In the genomic region with DNA sequence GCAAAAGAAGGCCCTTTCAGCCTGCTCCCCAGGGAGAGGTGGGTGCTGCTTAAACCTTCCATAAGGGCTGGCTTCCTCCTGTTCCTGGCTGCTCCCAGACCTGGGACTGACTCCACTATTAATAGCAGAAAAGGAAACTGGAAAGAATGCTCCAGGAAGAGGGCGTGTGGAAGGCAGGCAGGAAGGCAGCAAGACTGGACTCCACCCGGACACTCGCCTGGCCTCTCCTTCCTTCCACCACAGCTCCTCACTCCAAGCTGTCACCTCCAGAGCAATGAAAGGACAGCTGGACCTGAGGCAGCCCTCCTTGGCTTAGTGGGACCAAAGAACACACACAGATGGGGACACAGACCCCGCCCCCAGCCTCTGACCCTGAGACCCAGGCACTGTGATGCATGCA, we compare ENCODE assay signal across 9 mouse cellular contexts. TPM values are rescaled to one million over a fixed set of nuclear protein-coding genes. Genes with fewer than 3 reads are reported as not detected.
A peak's percentile ranks its signal among the peaks of the same experiment; 100 is the strongest.
DNase-seq lines count a peak whose midpoint lies in the region; ATAC-seq lines count a peak whose summit lies in the region.
"Had no signal": no experiment of that assay in that cellular context is flagged by ENCODE, and none has a peak within 500 bp of the region (broad histone marks: within the 10 kb centered on the region; RNA-seq: fewer than 3 reads in every experiment).

No protein-coding gene starts in this region.

- no peaks in the 10 kb centered on the region for H3K36me3 ChIP-seq in liver, embryonic 16.5 days (ENCODE audit: control insufficient read depth, insufficient read depth)
- no peaks in the 10 kb centered on the region for H3K36me3 ChIP-seq in heart, embryonic 13.5 days
- no peaks in the 10 kb centered on the region for H3K36me3 ChIP-seq in kidney, embryonic 15.5 days
- H3K36me3 ChIP-seq: midbrain, embryonic 12.5 days had no signal

- H3K9me3 ChIP-seq in liver, embryonic 16.5 days (replicated peaks; ENCODE audit: control insufficient read depth, low read length) = no peaks in the 10 kb centered on the region
- no peaks in the 10 kb centered on the region for H3K9me3 ChIP-seq in heart, embryonic 13.5 days
- H3K9me3 ChIP-seq in kidney, embryonic 15.5 days (replicated peaks) = no peaks in the 10 kb centered on the region
- H3K9me3 ChIP-seq: midbrain, embryonic 12.5 days had no signal

- no peaks in the 10 kb centered on the region for H3K27me3 ChIP-seq in liver, embryonic 16.5 days (ENCODE audit: control insufficient read depth, insufficient read depth, low read depth, low read length)
- no peaks in the 10 kb centered on the region for H3K27me3 ChIP-seq in heart, embryonic 13.5 days (replicated peaks)
- H3K27me3 ChIP-seq in kidney, embryonic 15.5 days = no peaks in the 10 kb centered on the region
- H3K27me3 ChIP-seq: midbrain, embryonic 12.5 days had no signal

- H3K4me1 ChIP-seq in liver, embryonic 16.5 days (ENCODE audit: control insufficient read depth, low read depth, low read length) = peaks cover 9% of the 10 kb centered on the region
- H3K4me1 ChIP-seq in heart, embryonic 13.5 days = peaks cover 56% of the 10 kb centered on the region
- H3K4me1 ChIP-seq in kidney, embryonic 15.5 days = peaks cover 36% of the 10 kb centered on the region

- H3K9ac ChIP-seq in liver, embryonic 16.5 days (ENCODE audit: low read depth, low read length) = no peak overlapping the region
- peak overlapping the region; percentile 33 for H3K9ac ChIP-seq in heart, embryonic 13.5 days
- H3K9ac ChIP-seq in kidney, embryonic 15.5 days = no peak overlapping the region
- H3K9ac ChIP-seq: midbrain, embryonic 12.5 days had no signal

- DNase-seq in liver = no peak
- DNase-seq in lung, postnatal 36 days = peak; percentile 69
- no peak for DNase-seq in layer of hippocampus, postnatal 25 days (ENCODE audit: extremely low spot score in 1 of 2, low spot score in 1 of 2)
- DNase-seq: layer of hippocampus, adult 9-11 months had no signal

- no peak overlapping the region for H3K4me3 ChIP-seq in liver, embryonic 16.5 days (ENCODE audit: low read depth, low read length)
- no peak overlapping the region for H3K4me3 ChIP-seq in heart, embryonic 13.5 days
- no peak overlapping the region; the same call in 1 of the 2 replicates for H3K4me3 ChIP-seq in kidney, embryonic 15.5 days (replicated peaks)
- H3K4me3 ChIP-seq: midbrain, embryonic 12.5 days had no signal

- peak; percentile 35; the same call in 1 of the 2 replicates for ATAC-seq in liver, embryonic 16.5 days (ENCODE audit: low read depth)
- ATAC-seq in heart, embryonic 13.5 days (ENCODE audit: extremely low read depth, insufficient number of reproducible peaks, low FRiP score, low TSS enrichment) = no peak
- peak; percentile 47; the same call in 1 of the 2 replicates for ATAC-seq in kidney, embryonic 15.5 days (replicated peaks; ENCODE audit: low FRiP score)
- ATAC-seq in cerebellum, adult (ENCODE audit: insufficient number of reproducible peaks, low FRiP score, low TSS enrichment) = no peak

- no peak overlapping the region for H3K4me2 ChIP-seq in liver, embryonic 16.5 days (ENCODE audit: low read depth, low read length)
- H3K4me2 ChIP-seq in heart, embryonic 13.5 days = peak overlapping the region; percentile 47
- H3K4me2 ChIP-seq in kidney, embryonic 15.5 days = peak overlapping the region; percentile 34; the same call in 1 of the 2 replicates
- H3K4me2 ChIP-seq: midbrain, embryonic 12.5 days had no signal

- whole genome bisulfite sequencing in liver, embryonic 16.5 days (ENCODE audit: insufficient replicate concordance) = 60% methylated on average over 4 of the region's 4 CpGs
- WGBS in heart, embryonic 13.5 days = 46% methylated on average over 4 of the region's 4 CpGs
- 58% methylated on average over 4 of the region's 4 CpGs for WGBS in kidney, embryonic 15.5 days

- H3K27ac ChIP-seq in liver, embryonic 16.5 days (ENCODE audit: low read length) = no peak overlapping the region
- peak overlapping the region; percentile 53 for H3K27ac ChIP-seq in heart, embryonic 13.5 days (replicated peaks)
- H3K27ac ChIP-seq in kidney, embryonic 15.5 days = peak overlapping the region; percentile 68
- H3K27ac ChIP-seq: midbrain, embryonic 12.5 days had no signal

RNA-seq across cellular contexts. Expression of a gene that starts 19.5 kb away (rescaled TPM):
- 3.5 and 4.3 TPM in 2 replicates for polyA plus RNA-seq in liver, embryonic 16.5 days (2015; fragmentation: Nextera tagmentation; extraction: Ambion mirVana)
- polyA plus RNA-seq in heart, embryonic 13.5 days (2015; fragmentation: Nextera tagmentation; extraction: Ambion mirVana) = 18.4 and 22.2 TPM in 2 replicates
- polyA plus RNA-seq in kidney, embryonic 15.5 days (2015; fragmentation: Nextera tagmentation; extraction: Ambion mirVana) = 62.1 and 65.3 TPM in 2 replicates
- 10 to 100 TPM; 14.0 to 17.2 TPM for total RNA-seq in layer of hippocampus, postnatal 25 days (2021)

Comparison
In these comparisons a context has a peak if more than half of its experiments do, and no peak if none do; other contexts are left out.
1. ATAC-seq: peak in liver, embryonic 16.5 days (single experiment) and kidney, embryonic 15.5 days (single experiment); none in heart, embryonic 13.5 days (single experiment) and cerebellum, adult (single experiment).